Mouse (Mus musculus): ENCODE data around the gene 4930568D16Rik. TPM values are rescaled to one million over a fixed set of nuclear protein-coding genes. Genes with fewer than 3 reads are reported as not detected.
A peak's percentile ranks its signal among the peaks of the same experiment; 100 is the strongest.

Gene 4930568D16Rik
- polyA plus RNA-seq, 1 experiment from 2014 or later, result not detected

DNA sequence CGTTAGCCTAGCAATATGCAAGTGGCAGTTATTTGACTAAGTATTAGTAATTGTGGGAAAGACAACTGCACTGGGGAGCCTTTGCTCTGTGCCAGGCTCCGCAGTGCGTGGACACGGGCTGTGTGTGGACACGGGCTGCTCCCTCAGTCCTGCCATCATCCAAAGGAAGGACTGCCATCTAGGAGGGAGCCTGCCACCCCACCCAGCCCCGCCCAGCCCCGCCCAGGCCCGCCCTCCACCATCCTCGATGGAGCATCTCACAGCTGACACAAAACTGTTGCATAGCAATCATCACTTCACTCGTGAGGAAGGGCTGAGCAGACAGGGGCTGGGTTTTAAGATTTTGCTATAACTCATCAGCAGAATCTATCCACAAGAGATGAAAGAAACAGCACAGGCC lies 41.6 kb downstream of the 4930568D16Rik start:
- no peak for ATAC-seq (ENCODE audit: low FRiP score)
- Histone ChIP-seq H3K27ac (replicated peaks) (no peak overlapping the region), H3K9ac (replicated peaks) (no peak overlapping the region), H3K27me3 (replicated peaks) (no peaks in the 10 kb centered on the region), H3K4me1 (peaks cover 18% of the 10 kb centered on the region; the same call in 1 of the 2 replicates), H3K4me3 (replicated peaks) (no peak overlapping the region), H3K9me3 (replicated peaks) (no peaks in the 10 kb centered on the region), H3K36me3 (no peaks in the 10 kb centered on the region), H3K4me2 (no peak overlapping the region)
- WGBS, result 74% methylated on average over 10 of the region's 10 CpGs

GRCm38 (mm10) chr2:35322404-35323164 lies 44.9 kb downstream of the 4930568D16Rik start:
- H3K27ac ChIP-seq (replicated peaks), result peak overlapping the region; percentile 56
- peaks cover 18% of the 10 kb centered on the region; the same call in 1 of the 2 replicates for H3K4me1 ChIP-seq
- no peaks in the 10 kb centered on the region for H3K36me3 ChIP-seq
- H3K27me3 ChIP-seq (replicated peaks), result no peaks in the 10 kb centered on the region
- ATAC-seq (ENCODE audit: low FRiP score), result peak; percentile 57; the same call in 1 of the 2 replicates
- H3K9me3 ChIP-seq (replicated peaks), result no peaks in the 10 kb centered on the region
- H3K4me3 ChIP-seq (replicated peaks), result no peak overlapping the region
- WGBS, result 59% methylated on average over 10 of the region's 10 CpGs
- no peak overlapping the region for H3K4me2 ChIP-seq
- H3K9ac ChIP-seq (replicated peaks), result no peak overlapping the region

DNA sequence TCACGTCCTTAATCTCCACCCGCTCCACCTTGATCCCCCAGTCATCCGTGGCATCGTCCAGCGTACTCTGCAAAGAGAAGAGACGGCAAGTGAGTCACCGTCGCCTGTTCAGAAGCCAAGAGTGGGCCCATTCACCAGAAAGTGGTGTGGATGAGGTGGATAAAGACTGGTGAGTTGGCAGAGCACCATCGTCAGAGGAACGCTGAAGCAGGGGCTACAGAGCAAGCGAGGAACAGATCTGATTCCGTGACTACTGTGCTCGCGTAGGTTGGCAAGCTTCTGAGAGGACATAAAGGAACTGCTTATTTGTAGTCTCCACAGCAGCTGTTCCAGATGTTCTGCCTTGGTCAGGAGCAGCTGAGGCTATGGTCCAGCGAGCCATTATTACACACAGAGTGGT lies 47.1 kb downstream of the 4930568D16Rik start:
- ATAC-seq (ENCODE audit: low FRiP score), result no peak
- WGBS, result 93% methylated on average over 15 of the region's 15 CpGs
- H3K36me3 ChIP-seq, result no peaks in the 10 kb centered on the region

GRCm38 (mm10) chr2:35318405-35318804 lies 49.1 kb downstream of the 4930568D16Rik start:
- Histone ChIP-seq H3K4me1 (peaks cover 15% of the 10 kb centered on the region; the same call in 1 of the 2 replicates), H3K4me2 (no peak overlapping the region), H3K27me3 (replicated peaks) (no peaks in the 10 kb centered on the region), H3K36me3 (no peaks in the 10 kb centered on the region), H3K4me3 (replicated peaks) (no peak overlapping the region), H3K9ac (replicated peaks) (no peak overlapping the region), H3K27ac (replicated peaks) (no peak overlapping the region), H3K9me3 (replicated peaks) (no peaks in the 10 kb centered on the region)
- ATAC-seq (ENCODE audit: low FRiP score), result no peak
- WGBS, result 91% methylated on average over 12 of the region's 12 CpGs

More for the DNA sequence above, 47.1 kb downstream of the 4930568D16Rik start:
- no peak overlapping the region for H3K4me2 ChIP-seq
- H3K9me3 ChIP-seq (replicated peaks), result no peaks in the 10 kb centered on the region
- H3K27ac ChIP-seq (replicated peaks), result no peak overlapping the region
- H3K4me1 ChIP-seq, result peaks cover 18% of the 10 kb centered on the region; the same call in 1 of the 2 replicates
- no peak overlapping the region for H3K9ac ChIP-seq (replicated peaks)
- no peak overlapping the region for H3K4me3 ChIP-seq (replicated peaks)
- H3K27me3 ChIP-seq (replicated peaks), result no peaks in the 10 kb centered on the region

DNA sequence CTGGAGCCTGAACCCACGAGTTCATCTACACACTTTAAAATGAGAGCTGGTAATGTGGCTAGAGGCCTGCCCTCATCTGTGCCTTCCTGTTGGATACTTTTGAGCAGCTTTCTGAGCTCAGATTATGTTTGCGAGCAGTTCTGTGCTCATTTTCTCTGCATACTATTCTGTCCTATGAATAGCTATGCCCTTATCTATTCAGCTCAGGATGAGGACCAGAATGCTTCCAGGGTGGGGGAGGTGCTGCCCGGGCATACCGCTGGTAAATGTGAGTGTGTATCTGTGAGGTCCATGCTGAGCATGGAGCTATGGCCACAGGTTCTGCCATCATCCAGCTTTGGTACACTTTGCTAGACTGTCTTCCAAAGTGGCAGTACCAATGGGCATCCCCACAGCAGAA lies 49.9 kb downstream of the 4930568D16Rik start:
- Histone ChIP-seq H3K27ac (replicated peaks) (no peak overlapping the region), H3K36me3 (no peaks in the 10 kb centered on the region), H3K27me3 (replicated peaks) (no peaks in the 10 kb centered on the region), H3K9ac (replicated peaks) (no peak overlapping the region), H3K9me3 (replicated peaks) (no peaks in the 10 kb centered on the region), H3K4me2 (no peak overlapping the region), H3K4me1 (peaks cover 8% of the 10 kb centered on the region; the same call in 1 of the 2 replicates), H3K4me3 (replicated peaks) (no peak overlapping the region)
- 88% methylated on average over 4 of the region's 4 CpGs for WGBS
- no peak for ATAC-seq (ENCODE audit: low FRiP score)

GRCm38 (mm10) chr2:35314300-35314699 lies 53.2 kb downstream of the 4930568D16Rik start:
- Histone ChIP-seq H3K4me3 (replicated peaks) (no peak overlapping the region), H3K27ac (replicated peaks) (no peak overlapping the region), H3K9ac (replicated peaks) (no peak overlapping the region), H3K27me3 (replicated peaks) (no peaks in the 10 kb centered on the region), H3K36me3 (no peaks in the 10 kb centered on the region), H3K4me1 (no peaks in the 10 kb centered on the region), H3K9me3 (replicated peaks) (no peaks in the 10 kb centered on the region), H3K4me2 (no peak overlapping the region)
- ATAC-seq (ENCODE audit: low FRiP score), result no peak
- 46% methylated on average over 3 of the region's 3 CpGs for WGBS

DNA sequence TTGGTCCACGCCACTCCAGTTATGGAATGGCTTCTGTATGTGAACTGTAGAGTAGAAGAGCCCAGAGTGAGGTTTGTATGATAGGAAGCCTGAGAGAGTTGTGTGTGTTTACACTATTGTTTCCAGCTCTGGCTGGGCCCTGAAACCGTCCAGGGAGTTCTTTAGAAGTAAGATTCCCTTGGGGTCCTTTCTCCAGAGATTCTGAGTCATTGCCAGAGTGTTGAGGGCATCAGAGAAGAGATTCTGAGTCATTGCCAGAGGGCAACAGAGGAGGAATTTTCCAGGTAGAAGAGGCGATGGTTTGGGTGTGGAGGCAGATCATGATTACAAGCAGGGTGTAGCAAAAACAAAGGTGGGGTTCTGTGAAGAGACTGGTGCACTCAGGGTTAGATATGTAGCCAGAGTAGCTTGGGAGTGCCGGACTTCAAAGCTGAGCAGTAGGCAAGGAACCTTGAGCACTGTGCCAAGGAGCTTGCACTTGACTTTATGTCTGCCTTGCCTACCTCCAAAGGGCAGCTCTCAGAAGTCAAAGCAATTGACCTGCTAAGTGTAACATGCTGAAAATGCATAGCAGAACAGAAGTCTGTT lies 57.5 kb downstream of the 4930568D16Rik start:
- Histone ChIP-seq H3K4me1 (no peaks in the 10 kb centered on the region), H3K9ac (replicated peaks) (no peak overlapping the region), H3K4me3 (replicated peaks) (no peak overlapping the region), H3K36me3 (no peaks in the 10 kb centered on the region), H3K27ac (replicated peaks) (no peak overlapping the region), H3K27me3 (replicated peaks) (no peaks in the 10 kb centered on the region), H3K4me2 (no peak overlapping the region), H3K9me3 (replicated peaks) (no peaks in the 10 kb centered on the region)
- 96% methylated on average over 4 of the region's 4 CpGs for WGBS
- ATAC-seq (ENCODE audit: low FRiP score), result no peak

GRCm38 (mm10) chr2:35308166-35308565 lies 59.4 kb downstream of the 4930568D16Rik start:
- H3K9me3 ChIP-seq (replicated peaks), result no peaks in the 10 kb centered on the region
- no peak for ATAC-seq (ENCODE audit: low FRiP score)
- no peak overlapping the region for H3K27ac ChIP-seq (replicated peaks)
- no peak overlapping the region for H3K9ac ChIP-seq (replicated peaks)
- 85% methylated on average over 1 of the region's 1 CpGs for WGBS
- H3K4me3 ChIP-seq (replicated peaks), result no peak overlapping the region
- H3K4me1 ChIP-seq, result no peaks in the 10 kb centered on the region
- no peaks in the 10 kb centered on the region for H3K36me3 ChIP-seq
- H3K27me3 ChIP-seq (replicated peaks), result no peaks in the 10 kb centered on the region
- H3K4me2 ChIP-seq, result no peak overlapping the region

Other genes starting within 250 kb of the 4930568D16Rik start
- 421 and 449 TPM in 2 replicates for gene Rab14, start 166.6 kb downstream of the 4930568D16Rik start, polyA plus RNA-seq (2015; fragmentation: Nextera tagmentation; extraction: Ambion mirVana)
- 38.4 and 59.2 TPM in 2 replicates for gene Gsn, start 111.3 kb downstream of the 4930568D16Rik start, polyA plus RNA-seq (2015; fragmentation: Nextera tagmentation; extraction: Ambion mirVana)
- 17.6 and 27.4 TPM in 2 replicates for gene Stom, start 30.8 kb downstream of the 4930568D16Rik start, polyA plus RNA-seq (2015; fragmentation: Nextera tagmentation; extraction: Ambion mirVana)
- not detected in 2 replicates for gene 4930402F06Rik, start 29.4 kb upstream of the 4930568D16Rik start, polyA plus RNA-seq (2015; fragmentation: Nextera tagmentation; extraction: Ambion mirVana)
- gene Ggta1, start 95.5 kb upstream of the 4930568D16Rik start, polyA plus RNA-seq (2015; fragmentation: Nextera tagmentation; extraction: Ambion mirVana), result 7.4 and 14.2 TPM in 2 replicates
- gene Dab2ip, start 190.5 kb upstream of the 4930568D16Rik start, polyA plus RNA-seq (2015; fragmentation: Nextera tagmentation; extraction: Ambion mirVana), result 51.5 and 62.4 TPM in 2 replicates